Mouse (Mus musculus) liver, embryonic 14.5 days (tissue): ENCODE results near the gene Fnip2. TPM values are rescaled to one million over a fixed set of nuclear protein-coding genes. Genes with fewer than 3 reads are reported as not detected.

ENCODE experiments used
- ATAC-seq: fragments of 200-750 bp; cut with Nextera tagmentation; 2 replicates; pipeline ENCODE4 v1.8.0; 2017; ENCODE audit warnings: moderate number of reproducible peaks, mild to moderate bottlenecking, moderate library complexity; ENCODE audit not compliant: insufficient read depth
- DNase-seq, 3 experiments: peaks; one replicate each; pipeline ENCODE4 v3.0.0-alpha.2; 2012 to 2013; ENCODE audit warnings: low read depth in 3 of 3, low spot score in 3 of 3
- H3K27ac ChIP-seq: fragments of 300-500 bp; sonication (generic); 2 replicates; pipeline ENCODE4 v1.5.1; 2014; ENCODE audit warnings: moderate library complexity, mild to moderate bottlenecking, control low read depth, inconsistent platforms
- H3K27me3 ChIP-seq: fragments of 300-500 bp; sonication (generic); 2 replicates; pipeline ENCODE4 v1.6.1; 2014; ENCODE audit warnings: mild to moderate bottlenecking, low read length, moderate library complexity; ENCODE audit not compliant: control insufficient read depth, insufficient read depth
- H3K36me3 ChIP-seq: fragments of 300-500 bp; sonication (generic); replicated peaks from 2 replicates; pipeline ENCODE4 v1.6.1; 2014; ENCODE audit warnings: low read depth; ENCODE audit not compliant: control insufficient read depth, insufficient read depth
- H3K4me1 ChIP-seq, 2 experiments: fragments of 200-500 bp in 1 of 2; fragments of 300-500 bp in 1 of 2; sonication (generic) in 1 of 2; replicated peaks; 2 replicates each; pipeline ENCODE4 v1.6.1; 2012 to 2014; ENCODE audit warnings: antibody characterized with exemption in 1 of 2, inconsistent platforms in 1 of 2, low read length in 1 of 2; ENCODE audit not compliant: control insufficient read depth in 2 of 2, insufficient read depth in 2 of 2
- H3K4me2 ChIP-seq: fragments of 300-500 bp; sonication (generic); 2 replicates; pipeline ENCODE4 v1.6.1; 2014; ENCODE audit warnings: low read depth, mild to moderate bottlenecking, control low read depth, moderate library complexity
- H3K4me3 ChIP-seq, 2 experiments: fragments of 200-500 bp in 1 of 2; fragments of 300-500 bp in 1 of 2; sonication (generic) in 1 of 2; 2 replicates each; pipeline ENCODE4 v1.5.1; 2012 to 2014; ENCODE audit warnings: low read depth in 2 of 2, low read length in 2 of 2, mild to moderate bottlenecking in 2 of 2, control low read depth in 1 of 2, inconsistent platforms in 1 of 2, moderate library complexity in 1 of 2; ENCODE audit not compliant: insufficient read depth in 1 of 2
- H3K9ac ChIP-seq: fragments of 300-500 bp; sonication (generic); replicated peaks from 2 replicates; pipeline ENCODE4 v1.6.1; 2014; ENCODE audit warnings: mild to moderate bottlenecking, control low read depth, moderate library complexity
- H3K9me3 ChIP-seq: fragments of 300-500 bp; sonication (generic); 2 replicates; pipeline ENCODE4 v1.6.1; 2016; ENCODE audit warnings: low read length, mixed read lengths; ENCODE audit not compliant: control insufficient read depth
- CTCF ChIP-seq: IDR thresholded peaks from 2 replicates; pipeline ENCODE4 v1.5.1; 2016; ENCODE audit warnings: antibody characterized with exemption, low read depth, control low read depth
- EP300 ChIP-seq: IDR thresholded peaks from 2 replicates; pipeline ENCODE4 v1.6.1; 2016; ENCODE audit warnings: antibody characterized with exemption, low read depth
- WGBS: fragments of 180-500 bp; shearing (Covaris S2); extraction: QIAGEN DNeasy Blood & Tissue Kit; methylation state at CpG from one replicate; pipeline ENCODE4 v1.1.7; 2014; ENCODE audit not compliant: insufficient replicate concordance; 5-methylcytosine and 5-hydroxymethylcytosine counted together
- polyA plus RNA-seq, 2 experiments: library from polyadenylated mRNA; depleted of rRNA in 1 of 2; stranded (reverse) in 1 of 2; unstranded in 1 of 2; fragments of >200 nt; fragmentation: Nextera tagmentation in 1 of 2; extraction: Ambion mirVana in 1 of 2; gene quantifications; 2 replicates each; pipeline versions ENCODE4 v1.2.1 to v1.2.3; 2012 to 2014

Fnip2 gene
- polyA plus RNA-seq, 2 experiments, result 3.5 to 5.9 TPM

- ATAC-seq, result 0 out of 2 replicates have a peak, but pooled peaks have one; percentile 38
- Histone ChIP-seq H3K4me1 (peaks cover 9 to 17% of the 10 kb centered on the region in 2 experiments; a peak in 3 of 4 replicates), H3K27me3 (no peaks in the 10 kb centered on the region), H3K4me3 (no peak overlapping the region), H3K9me3 (no peaks in the 10 kb centered on the region), H3K27ac (no peak overlapping the region), H3K36me3 (peaks cover 10% of the 10 kb centered on the region; the same call in 1 of the 2 replicates), H3K4me2 (no peak overlapping the region), H3K9ac (no peak overlapping the region)
- no peak for TF ChIP-seq CTCF
- no peak for DNase-seq
- WGBS, result 68% methylated on average over 14 of the region's 14 CpGs
Measured at GRCm38 (mm10) chr3:79516099-79516920, 51.3 kb downstream of the Fnip2 start.

GRCm38 (mm10) chr3:79514304-79514703 is 53.3 kb downstream of the Fnip2 start:
- Histone ChIP-seq H3K9ac (no peak overlapping the region), H3K9me3 (no peaks in the 10 kb centered on the region), H3K4me1 (peaks cover 0 to 9% of the 10 kb centered on the region in 2 experiments; a peak in 2 of 4 replicates), H3K4me3 (no peak overlapping the region), H3K27me3 (no peaks in the 10 kb centered on the region), H3K36me3 (peaks cover 10% of the 10 kb centered on the region; the same call in 1 of the 2 replicates), H3K27ac (no peak overlapping the region), H3K4me2 (no peak overlapping the region)
- DNase-seq (no peak), ATAC-seq (no peak)
- 83% methylated on average over 2 of the region's 2 CpGs for WGBS
- no peak for TF ChIP-seq EP300
- TF ChIP-seq CTCF, result no peak

GRCm38 (mm10) chr3:79501166-79501728 is 66.3 kb downstream of the Fnip2 start:
- Histone ChIP-seq H3K9me3 (no peaks in the 10 kb centered on the region), H3K36me3 (peaks cover 24% of the 10 kb centered on the region), H3K4me2 (no peak overlapping the region), H3K9ac (no peak overlapping the region), H3K27me3 (no peaks in the 10 kb centered on the region), H3K4me1 (no peaks in the 10 kb centered on the region), H3K27ac (no peak overlapping the region), H3K4me3 (no peak overlapping the region)
- no peak for ATAC-seq
- WGBS, result 80% methylated on average over 2 of the region's 2 CpGs
- TF ChIP-seq EP300, result no peak
- no peak for TF ChIP-seq CTCF
- DNase-seq, result no peak

GRCm38 (mm10) chr3:79500279-79500678 is 67.3 kb downstream of the Fnip2 start:
- H3K36me3 ChIP-seq, result peaks cover 24% of the 10 kb centered on the region
- H3K9me3 ChIP-seq, result no peaks in the 10 kb centered on the region
- no peak overlapping the region for H3K4me2 ChIP-seq
- H3K27ac ChIP-seq, result no peak overlapping the region
- H3K27me3 ChIP-seq, result no peaks in the 10 kb centered on the region
- WGBS, result 93% methylated on average over 10 of the region's 10 CpGs
- ATAC-seq, result no peak
- no peak overlapping the region for H3K4me3 ChIP-seq
- no peak for DNase-seq
- H3K4me1 ChIP-seq, result no peaks in the 10 kb centered on the region
- TF ChIP-seq CTCF (no peak), EP300 (no peak)
- H3K9ac ChIP-seq, result no peak overlapping the region

GRCm38 (mm10) chr3:79496668-79497067 is 70.9 kb downstream of the Fnip2 start:
- ATAC-seq, result no peak
- no peak overlapping the region for H3K4me3 ChIP-seq
- H3K36me3 ChIP-seq, result peaks cover 44% of the 10 kb centered on the region
- no peaks in the 10 kb centered on the region for H3K4me1 ChIP-seq
- no peak for DNase-seq
- no peaks in the 10 kb centered on the region for H3K9me3 ChIP-seq
- no peak overlapping the region for H3K9ac ChIP-seq
- 84% methylated on average over 6 of the region's 6 CpGs for WGBS
- H3K27me3 ChIP-seq, result no peaks in the 10 kb centered on the region
- H3K27ac ChIP-seq, result no peak overlapping the region
- TF ChIP-seq EP300 (no peak), CTCF (no peak)
- no peak overlapping the region for H3K4me2 ChIP-seq
